Mouse (Mus musculus): Measurements from ENCODE around the gene Stk39. TPM values are rescaled to one million over a fixed set of nuclear protein-coding genes. Genes with fewer than 3 reads are reported as not detected.

The Stk39 gene
- polyA plus RNA-seq, 1 experiment from 2014 or later = 21.4 TPM

DNA sequence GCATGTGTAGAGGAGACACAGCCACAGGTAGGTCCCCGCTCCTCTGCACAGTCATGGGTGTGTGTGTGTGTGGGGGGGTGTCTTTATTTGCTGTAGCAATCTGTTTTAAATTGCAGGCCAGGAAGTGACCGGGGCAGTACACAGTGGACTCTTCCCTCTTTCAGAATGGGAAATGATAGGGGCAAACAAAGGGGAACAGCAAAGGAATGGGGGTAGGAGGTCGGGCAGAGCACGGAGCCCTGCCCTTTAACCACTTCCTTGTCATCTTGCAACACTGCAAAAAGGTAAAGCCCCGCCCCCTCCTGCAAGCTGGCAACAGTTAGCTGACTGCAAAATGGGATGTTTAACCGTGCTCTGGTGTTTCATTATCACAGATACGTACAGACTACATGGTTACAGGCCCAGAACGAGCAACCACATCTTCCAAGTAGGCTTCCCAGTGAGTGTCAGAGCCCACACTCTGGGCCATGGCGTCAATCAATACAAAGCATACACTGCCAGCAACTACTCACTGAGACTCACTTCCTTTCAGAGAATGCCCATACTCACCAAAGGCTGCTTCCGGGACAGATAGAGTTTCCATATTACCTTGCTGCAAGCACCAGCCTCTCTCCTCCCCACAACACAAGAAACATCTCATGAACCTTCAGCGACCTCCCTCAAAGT, 89.5 kb downstream of the Stk39 start:
- H3K4me3 ChIP-seq (ENCODE audit: low read depth, low read length) = no peak overlapping the region
- no peak overlapping the region for H3K27ac ChIP-seq (ENCODE audit: low read length)
- WGBS = 79% methylated on average over 11 of the region's 11 CpGs
- ATAC-seq = no peak
- no peaks in the 10 kb centered on the region for H3K36me3 ChIP-seq (ENCODE audit: control insufficient read depth, insufficient read depth, low read length)
- H3K27me3 ChIP-seq (ENCODE audit: control insufficient read depth, insufficient read depth, low read depth, low read length) = no peaks in the 10 kb centered on the region
- H3K9me3 ChIP-seq (replicated peaks; ENCODE audit: control insufficient read depth, low read length, poor library complexity, severe bottlenecking) = no peaks in the 10 kb centered on the region
- H3K4me1 ChIP-seq (ENCODE audit: control insufficient read depth, insufficient read depth, low read length) = no peaks in the 10 kb centered on the region; the same call in 1 of the 2 replicates
- H3K9ac ChIP-seq (ENCODE audit: low read depth, low read length) = no peak overlapping the region
- no peak overlapping the region for H3K4me2 ChIP-seq (ENCODE audit: low read length)

- no peak for ATAC-seq
- Histone ChIP-seq H3K9ac (ENCODE audit: low read depth, low read length) (no peak overlapping the region), H3K4me1 (ENCODE audit: control insufficient read depth, insufficient read depth, low read length) (no peaks in the 10 kb centered on the region; the same call in 1 of the 2 replicates), H3K27me3 (ENCODE audit: control insufficient read depth, insufficient read depth, low read depth, low read length) (no peaks in the 10 kb centered on the region), H3K4me2 (ENCODE audit: low read length) (no peak overlapping the region), H3K4me3 (ENCODE audit: low read depth, low read length) (no peak overlapping the region), H3K27ac (ENCODE audit: low read length) (no peak overlapping the region), H3K9me3 (replicated peaks; ENCODE audit: control insufficient read depth, low read length, poor library complexity, severe bottlenecking) (no peaks in the 10 kb centered on the region), H3K36me3 (ENCODE audit: control insufficient read depth, insufficient read depth, low read length) (no peaks in the 10 kb centered on the region)
- 78% methylated on average over 4 of the region's 4 CpGs for WGBS
Observed at GRCm38 (mm10) chr2:68381881-68382280, 90.2 kb downstream of the Stk39 start.

DNA sequence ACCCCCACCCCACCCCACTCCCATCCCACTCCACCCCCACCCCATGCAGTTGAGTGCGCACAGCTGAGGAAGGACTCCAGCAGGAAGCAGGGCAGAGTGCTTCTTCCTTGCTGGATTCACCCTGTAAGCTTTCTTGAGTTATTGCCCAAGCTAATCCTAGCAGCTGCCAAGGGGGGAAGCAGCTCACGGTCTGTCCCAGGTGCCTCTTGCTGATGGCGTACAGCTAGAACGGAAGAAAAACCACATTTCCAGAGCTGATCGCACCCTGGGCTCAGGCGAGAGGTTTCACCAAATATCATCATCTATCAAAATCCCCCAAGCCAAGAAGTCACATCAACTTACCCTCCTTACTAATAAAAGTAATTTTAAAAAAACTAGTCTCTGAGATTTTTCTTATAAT, 90.9 kb downstream of the Stk39 start:
- no peak overlapping the region for H3K9ac ChIP-seq (ENCODE audit: low read depth, low read length)
- no peaks in the 10 kb centered on the region for H3K36me3 ChIP-seq (ENCODE audit: control insufficient read depth, insufficient read depth, low read length)
- no peak overlapping the region for H3K4me3 ChIP-seq (ENCODE audit: low read depth, low read length)
- no peak for ATAC-seq
- WGBS = 41% methylated on average over 6 of the region's 6 CpGs
- no peaks in the 10 kb centered on the region for H3K27me3 ChIP-seq (ENCODE audit: control insufficient read depth, insufficient read depth, low read depth, low read length)
- no peaks in the 10 kb centered on the region; the same call in 1 of the 2 replicates for H3K4me1 ChIP-seq (ENCODE audit: control insufficient read depth, insufficient read depth, low read length)
- H3K27ac ChIP-seq (ENCODE audit: low read length) = no peak overlapping the region
- H3K4me2 ChIP-seq (ENCODE audit: low read length) = no peak overlapping the region
- no peaks in the 10 kb centered on the region for H3K9me3 ChIP-seq (replicated peaks; ENCODE audit: control insufficient read depth, low read length, poor library complexity, severe bottlenecking)

- no peaks in the 10 kb centered on the region for H3K27me3 ChIP-seq (ENCODE audit: control insufficient read depth, insufficient read depth, low read depth, low read length)
- no peak overlapping the region for H3K4me3 ChIP-seq (ENCODE audit: low read depth, low read length)
- 29% methylated on average over 11 of the region's 11 CpGs for WGBS
- H3K27ac ChIP-seq (ENCODE audit: low read length) = no peak overlapping the region
- ATAC-seq = no peak; the same call in 1 of the 2 replicates
- no peaks in the 10 kb centered on the region for H3K36me3 ChIP-seq (ENCODE audit: control insufficient read depth, insufficient read depth, low read length)
- H3K9me3 ChIP-seq (replicated peaks; ENCODE audit: control insufficient read depth, low read length, poor library complexity, severe bottlenecking) = no peaks in the 10 kb centered on the region
- no peak overlapping the region for H3K9ac ChIP-seq (ENCODE audit: low read depth, low read length)
- H3K4me2 ChIP-seq (ENCODE audit: low read length) = no peak overlapping the region
- no peaks in the 10 kb centered on the region; the same call in 1 of the 2 replicates for H3K4me1 ChIP-seq (ENCODE audit: control insufficient read depth, insufficient read depth, low read length)
Observed at GRCm38 (mm10) chr2:68379631-68380030, 92.4 kb downstream of the Stk39 start.

DNA sequence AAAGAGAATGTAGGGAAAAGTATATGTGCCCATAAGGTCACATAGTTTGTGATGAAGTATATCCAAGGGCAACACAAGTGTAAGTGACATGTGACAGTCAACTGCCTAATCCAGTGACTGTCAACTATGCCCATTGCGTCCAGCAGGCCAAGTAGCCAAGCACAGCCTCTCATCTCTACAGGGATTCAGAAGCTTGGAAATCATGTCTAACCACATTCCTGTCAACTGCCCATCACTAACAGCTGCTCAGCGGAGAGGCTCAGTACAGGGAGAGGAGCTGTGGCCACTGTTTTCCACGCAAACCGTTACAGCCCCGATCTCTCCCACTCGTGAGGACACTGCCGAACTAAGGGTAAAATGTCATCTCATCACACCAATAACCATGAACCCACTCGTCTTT, 93.7 kb downstream of the Stk39 start:
- H3K27me3 ChIP-seq (ENCODE audit: control insufficient read depth, insufficient read depth, low read depth, low read length) = no peaks in the 10 kb centered on the region
- H3K4me3 ChIP-seq (ENCODE audit: low read depth, low read length) = no peak overlapping the region
- H3K4me1 ChIP-seq (ENCODE audit: control insufficient read depth, insufficient read depth, low read length) = no peaks in the 10 kb centered on the region; the same call in 1 of the 2 replicates
- no peak for ATAC-seq
- no peak overlapping the region for H3K9ac ChIP-seq (ENCODE audit: low read depth, low read length)
- H3K27ac ChIP-seq (ENCODE audit: low read length) = no peak overlapping the region
- H3K4me2 ChIP-seq (ENCODE audit: low read length) = no peak overlapping the region
- H3K9me3 ChIP-seq (replicated peaks; ENCODE audit: control insufficient read depth, low read length, poor library complexity, severe bottlenecking) = no peaks in the 10 kb centered on the region
- 82% methylated on average over 8 of the region's 8 CpGs for WGBS
- H3K36me3 ChIP-seq (ENCODE audit: control insufficient read depth, insufficient read depth, low read length) = no peaks in the 10 kb centered on the region

GRCm38 (mm10) chr2:68377251-68377681, 94.8 kb downstream of the Stk39 start:
- no peak overlapping the region for H3K4me3 ChIP-seq (ENCODE audit: low read depth, low read length)
- no peak for ATAC-seq
- no peaks in the 10 kb centered on the region for H3K36me3 ChIP-seq (ENCODE audit: control insufficient read depth, insufficient read depth, low read length)
- no peak overlapping the region for H3K4me2 ChIP-seq (ENCODE audit: low read length)
- H3K9me3 ChIP-seq (replicated peaks; ENCODE audit: control insufficient read depth, low read length, poor library complexity, severe bottlenecking) = no peaks in the 10 kb centered on the region
- no peaks in the 10 kb centered on the region for H3K27me3 ChIP-seq (ENCODE audit: control insufficient read depth, insufficient read depth, low read depth, low read length)
- no peaks in the 10 kb centered on the region; the same call in 1 of the 2 replicates for H3K4me1 ChIP-seq (ENCODE audit: control insufficient read depth, insufficient read depth, low read length)
- no peak overlapping the region for H3K9ac ChIP-seq (ENCODE audit: low read depth, low read length)
- no peak overlapping the region for H3K27ac ChIP-seq (ENCODE audit: low read length)
- 85% methylated on average over 6 of the region's 6 CpGs for WGBS

DNA sequence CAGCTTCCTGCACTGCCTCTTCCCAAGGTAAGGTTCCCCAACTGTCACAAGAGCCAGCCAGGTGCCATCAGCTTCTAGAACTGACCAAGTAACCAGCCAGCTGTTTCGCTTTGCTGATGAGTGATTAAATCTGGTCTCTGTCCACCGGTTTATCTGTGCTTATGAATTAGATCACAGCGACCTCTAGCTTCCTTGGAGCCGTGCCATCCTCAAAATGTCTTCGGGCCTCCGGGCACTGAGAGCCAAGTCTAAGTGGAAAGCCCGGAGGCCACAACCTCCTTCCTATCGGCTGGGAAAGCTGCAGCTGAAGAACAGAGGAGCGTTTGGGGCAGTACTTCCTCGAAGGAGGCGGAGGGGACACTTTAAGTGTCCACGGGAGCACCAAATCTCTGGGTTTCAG, 95.4 kb downstream of the Stk39 start:
- no peaks in the 10 kb centered on the region; the same call in 1 of the 2 replicates for H3K4me1 ChIP-seq (ENCODE audit: control insufficient read depth, insufficient read depth, low read length)

DNA sequence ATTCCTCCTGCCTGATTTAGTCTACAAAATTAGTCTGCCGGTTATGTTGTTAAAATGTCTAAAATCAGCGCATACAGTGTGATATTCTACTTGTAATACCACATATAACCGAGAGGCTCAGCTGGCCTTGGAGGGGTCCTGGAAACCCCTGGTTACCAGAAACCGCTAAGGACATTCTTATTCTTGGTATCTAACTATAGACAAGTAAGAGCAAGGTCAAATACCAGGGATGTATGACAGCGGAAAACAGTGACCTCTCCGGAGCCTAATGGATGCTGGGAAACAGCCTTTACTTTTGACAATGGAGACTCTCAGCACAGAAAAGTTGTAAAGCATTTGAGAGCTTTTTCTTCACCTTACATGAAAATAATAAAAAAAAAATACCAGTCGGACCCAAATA, 97.9 kb downstream of the Stk39 start:
- Histone ChIP-seq H3K36me3 (ENCODE audit: control insufficient read depth, insufficient read depth, low read length) (no peaks in the 10 kb centered on the region), H3K9ac (ENCODE audit: low read depth, low read length) (no peak overlapping the region), H3K4me3 (ENCODE audit: low read depth, low read length) (no peak overlapping the region), H3K27me3 (ENCODE audit: control insufficient read depth, insufficient read depth, low read depth, low read length) (no peaks in the 10 kb centered on the region), H3K4me1 (ENCODE audit: control insufficient read depth, insufficient read depth, low read length) (no peaks in the 10 kb centered on the region), H3K9me3 (replicated peaks; ENCODE audit: control insufficient read depth, low read length, poor library complexity, severe bottlenecking) (no peaks in the 10 kb centered on the region), H3K4me2 (ENCODE audit: low read length) (no peak overlapping the region), H3K27ac (ENCODE audit: low read length) (no peak overlapping the region)
- ATAC-seq = no peak
- 73% methylated on average over 7 of the region's 7 CpGs for WGBS

More for the DNA sequence above, 95.4 kb downstream of the Stk39 start:
- Histone ChIP-seq H3K4me3 (ENCODE audit: low read depth, low read length) (no peak overlapping the region), H3K27me3 (ENCODE audit: control insufficient read depth, insufficient read depth, low read depth, low read length) (no peaks in the 10 kb centered on the region), H3K9me3 (replicated peaks; ENCODE audit: control insufficient read depth, low read length, poor library complexity, severe bottlenecking) (no peaks in the 10 kb centered on the region), H3K4me2 (ENCODE audit: low read length) (no peak overlapping the region), H3K36me3 (ENCODE audit: control insufficient read depth, insufficient read depth, low read length) (no peaks in the 10 kb centered on the region), H3K27ac (ENCODE audit: low read length) (no peak overlapping the region), H3K9ac (ENCODE audit: low read depth, low read length) (no peak overlapping the region)
- 77% methylated on average over 12 of the region's 12 CpGs for WGBS
- ATAC-seq = no peak

DNA sequence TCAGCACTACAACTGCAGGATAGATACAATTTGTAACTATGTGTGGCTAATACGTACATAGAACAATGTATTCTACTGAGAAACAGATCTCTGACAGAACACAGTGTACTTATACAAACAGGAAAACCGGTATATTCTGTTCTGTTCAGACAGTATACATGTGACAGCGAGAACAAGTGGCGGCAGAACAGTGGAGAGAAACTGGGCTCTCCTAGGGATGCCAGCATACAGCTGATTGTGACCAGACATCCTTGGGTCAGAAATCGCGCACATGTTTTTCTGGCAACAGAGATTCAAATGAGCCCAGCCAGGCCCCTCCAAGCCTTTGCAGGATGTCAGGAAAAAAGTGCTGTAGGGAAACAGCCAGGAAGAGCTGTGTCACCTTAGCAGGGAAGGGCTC, 100.2 kb downstream of the Stk39 start:
- Histone ChIP-seq H3K4me1 (ENCODE audit: control insufficient read depth, insufficient read depth, low read length) (peaks cover 4% of the 10 kb centered on the region; the same call in 1 of the 2 replicates), H3K4me2 (ENCODE audit: low read length) (no peak overlapping the region), H3K36me3 (ENCODE audit: control insufficient read depth, insufficient read depth, low read length) (no peaks in the 10 kb centered on the region), H3K9me3 (replicated peaks; ENCODE audit: control insufficient read depth, low read length, poor library complexity, severe bottlenecking) (no peaks in the 10 kb centered on the region), H3K9ac (ENCODE audit: low read depth, low read length) (no peak overlapping the region), H3K4me3 (ENCODE audit: low read depth, low read length) (no peak overlapping the region), H3K27ac (ENCODE audit: low read length) (no peak overlapping the region), H3K27me3 (ENCODE audit: control insufficient read depth, insufficient read depth, low read depth, low read length) (no peaks in the 10 kb centered on the region)
- WGBS = 80% methylated on average over 6 of the region's 6 CpGs
- ATAC-seq = no peak

Measured in midbrain, embryonic 16.5 days (tissue).